Mouse (Mus musculus) limb, embryonic 13.5 days (tissue): ENCODE results near the gene Macc1. TPM values are rescaled to one million over a fixed set of nuclear protein-coding genes. Genes with fewer than 3 reads are reported as not detected.

Experiments
- ATAC-seq: fragments of 200-750 bp; cut with Nextera tagmentation; 2 replicates; pipeline ENCODE4 v1.8.0; 2017; ENCODE audit warnings: low read depth, moderate number of reproducible peaks, moderate TSS enrichment; ENCODE audit not compliant: low FRiP score
- H3K27ac ChIP-seq: fragments of 300-500 bp; sonication (generic); 2 replicates; pipeline ENCODE4 v1.5.1; 2015; ENCODE audit warnings: inconsistent platforms, mild to moderate bottlenecking, moderate library complexity
- H3K27me3 ChIP-seq: fragments of 300-500 bp; sonication (generic); 2 replicates; pipeline ENCODE4 v1.6.1; 2015; ENCODE audit warnings: mild to moderate bottlenecking, inconsistent platforms
- H3K36me3 ChIP-seq: fragments of 300-500 bp; sonication (generic); 2 replicates; pipeline ENCODE4 v1.6.1; 2015; ENCODE audit warnings: inconsistent platforms, mild to moderate bottlenecking, moderate library complexity
- H3K4me1 ChIP-seq: fragments of 300-500 bp; sonication (generic); 2 replicates; pipeline ENCODE4 v1.6.1; 2015; ENCODE audit warnings: inconsistent platforms
- H3K4me2 ChIP-seq: fragments of 300-500 bp; sonication (generic); replicated peaks from 2 replicates; pipeline ENCODE4 v1.6.1; 2015; ENCODE audit warnings: inconsistent platforms, mild to moderate bottlenecking, moderate library complexity
- H3K4me3 ChIP-seq: fragments of 300-500 bp; sonication (generic); 2 replicates; pipeline ENCODE4 v1.5.1; 2015; ENCODE audit warnings: moderate library complexity, mild to moderate bottlenecking, inconsistent platforms
- H3K9ac ChIP-seq: fragments of 300-500 bp; sonication (generic); 2 replicates; pipeline ENCODE4 v1.6.1; 2015; ENCODE audit warnings: mild to moderate bottlenecking, inconsistent platforms
- H3K9me3 ChIP-seq: fragments of 300-500 bp; sonication (generic); 2 replicates; pipeline ENCODE4 v1.6.1; 2016; ENCODE audit warnings: inconsistent platforms
- WGBS: fragments of 180-500 bp; shearing (Covaris S2); methylation state at CpG from one replicate; pipeline ENCODE4 v1.1.7; 2015; 5-methylcytosine and 5-hydroxymethylcytosine counted together
- polyA plus RNA-seq: library from polyadenylated mRNA; unstranded; fragments of >200 nt; fragmentation: Nextera tagmentation; extraction: Ambion mirVana; gene quantifications from 2 replicates; pipeline ENCODE4 v1.2.1, GENCODE M21; 2015

Gene Macc1
- polyA plus RNA-seq, 1 experiment from 2014 or later: 1.0 TPM

GRCm38 (mm10) chr12:119398046-119398659 is 84.1 kb downstream of the Macc1 start:
- H3K9me3 ChIP-seq: no peaks in the 10 kb centered on the region
- no peak overlapping the region for H3K4me2 ChIP-seq
- H3K4me3 ChIP-seq: no peak overlapping the region
- ATAC-seq: no peak
- no peaks in the 10 kb centered on the region for H3K4me1 ChIP-seq
- H3K27me3 ChIP-seq: no peaks in the 10 kb centered on the region
- 86% methylated on average over 2 of the region's 2 CpGs for WGBS
- no peaks in the 10 kb centered on the region for H3K36me3 ChIP-seq
- no peak overlapping the region for H3K27ac ChIP-seq
- no peak overlapping the region for H3K9ac ChIP-seq

GRCm38 (mm10) chr12:119402273-119402672 is 88.2 kb downstream of the Macc1 start:
- WGBS: 92% methylated on average over 1 of the region's 1 CpGs
- Histone ChIP-seq H3K36me3 (no peaks in the 10 kb centered on the region), H3K4me1 (no peaks in the 10 kb centered on the region), H3K9me3 (no peaks in the 10 kb centered on the region), H3K27me3 (no peaks in the 10 kb centered on the region), H3K9ac (no peak overlapping the region), H3K27ac (no peak overlapping the region), H3K4me3 (no peak overlapping the region), H3K4me2 (no peak overlapping the region)
- no peak for ATAC-seq

- Histone ChIP-seq H3K27ac (no peak overlapping the region), H3K4me3 (no peak overlapping the region), H3K4me1 (no peaks in the 10 kb centered on the region), H3K36me3 (no peaks in the 10 kb centered on the region), H3K9me3 (no peaks in the 10 kb centered on the region), H3K9ac (no peak overlapping the region), H3K27me3 (no peaks in the 10 kb centered on the region), H3K4me2 (no peak overlapping the region)
- no peak for ATAC-seq
- WGBS: 58% methylated on average over 3 of the region's 3 CpGs
Observed at GRCm38 (mm10) chr12:119402796-119403195, 88.7 kb downstream of the Macc1 start.

GRCm38 (mm10) chr12:119404810-119405209 is 90.7 kb downstream of the Macc1 start:
- Histone ChIP-seq H3K4me3 (no peak overlapping the region), H3K27me3 (no peaks in the 10 kb centered on the region), H3K9ac (no peak overlapping the region), H3K36me3 (no peaks in the 10 kb centered on the region), H3K27ac (no peak overlapping the region), H3K9me3 (no peaks in the 10 kb centered on the region), H3K4me2 (no peak overlapping the region), H3K4me1 (no peaks in the 10 kb centered on the region)
- no peak for ATAC-seq
- WGBS: 92% methylated on average over 1 of the region's 1 CpGs

GRCm38 (mm10) chr12:119410522-119410921 is 96.5 kb downstream of the Macc1 start:
- Histone ChIP-seq H3K4me3 (no peak overlapping the region), H3K4me1 (no peaks in the 10 kb centered on the region), H3K9ac (no peak overlapping the region), H3K27me3 (no peaks in the 10 kb centered on the region), H3K27ac (no peak overlapping the region), H3K4me2 (no peak overlapping the region), H3K36me3 (no peaks in the 10 kb centered on the region), H3K9me3 (no peaks in the 10 kb centered on the region)
- ATAC-seq: no peak

- Histone ChIP-seq H3K9me3 (no peaks in the 10 kb centered on the region), H3K9ac (no peak overlapping the region), H3K36me3 (no peaks in the 10 kb centered on the region), H3K4me3 (no peak overlapping the region), H3K27me3 (no peaks in the 10 kb centered on the region), H3K4me1 (no peaks in the 10 kb centered on the region), H3K27ac (no peak overlapping the region), H3K4me2 (no peak overlapping the region)
- 38% methylated on average over 2 of the region's 2 CpGs for WGBS
- no peak for ATAC-seq
Observed at GRCm38 (mm10) chr12:119410956-119411355, 96.9 kb downstream of the Macc1 start.

GRCm38 (mm10) chr12:119411982-119412381 is 97.9 kb downstream of the Macc1 start:
- H3K9ac ChIP-seq: no peak overlapping the region
- ATAC-seq: 0 out of 2 replicates have a peak, but pooled peaks have one; percentile 32
- H3K27ac ChIP-seq: no peak overlapping the region
- no peaks in the 10 kb centered on the region for H3K27me3 ChIP-seq
- WGBS: 76% methylated on average over 2 of the region's 2 CpGs
- no peak overlapping the region for H3K4me3 ChIP-seq
- no peaks in the 10 kb centered on the region for H3K36me3 ChIP-seq
- H3K4me2 ChIP-seq: no peak overlapping the region
- no peaks in the 10 kb centered on the region for H3K9me3 ChIP-seq
- H3K4me1 ChIP-seq: no peaks in the 10 kb centered on the region

GRCm38 (mm10) chr12:119415900-119416299 is 101.8 kb downstream of the Macc1 start:
- Histone ChIP-seq H3K4me3 (no peak overlapping the region), H3K4me2 (no peak overlapping the region), H3K27me3 (no peaks in the 10 kb centered on the region), H3K4me1 (no peaks in the 10 kb centered on the region), H3K36me3 (no peaks in the 10 kb centered on the region), H3K27ac (no peak overlapping the region), H3K9ac (no peak overlapping the region), H3K9me3 (no peaks in the 10 kb centered on the region)
- no peak for ATAC-seq
- WGBS: 40% methylated on average over 2 of the region's 2 CpGs

GRCm38 (mm10) chr12:119425749-119426148 is 111.7 kb downstream of the Macc1 start:
- no peak overlapping the region for H3K4me3 ChIP-seq
- no peak overlapping the region for H3K9ac ChIP-seq
- ATAC-seq: no peak
- H3K27ac ChIP-seq: no peak overlapping the region
- no peaks in the 10 kb centered on the region for H3K27me3 ChIP-seq
- H3K4me2 ChIP-seq: no peak overlapping the region
- WGBS: 86% methylated on average over 2 of the region's 2 CpGs
- H3K36me3 ChIP-seq: no peaks in the 10 kb centered on the region
- no peaks in the 10 kb centered on the region for H3K4me1 ChIP-seq
- H3K9me3 ChIP-seq: no peaks in the 10 kb centered on the region

- Histone ChIP-seq H3K4me2 (no peak overlapping the region), H3K36me3 (no peaks in the 10 kb centered on the region), H3K4me1 (no peaks in the 10 kb centered on the region), H3K9ac (no peak overlapping the region), H3K4me3 (no peak overlapping the region), H3K27me3 (no peaks in the 10 kb centered on the region), H3K27ac (no peak overlapping the region), H3K9me3 (no peaks in the 10 kb centered on the region)
- 99% methylated on average over 2 of the region's 2 CpGs for WGBS
- no peak for ATAC-seq
Observed at GRCm38 (mm10) chr12:119426182-119426886, 112.3 kb downstream of the Macc1 start.

- Histone ChIP-seq H3K4me1 (no peaks in the 10 kb centered on the region), H3K27me3 (no peaks in the 10 kb centered on the region), H3K4me2 (no peak overlapping the region), H3K36me3 (no peaks in the 10 kb centered on the region), H3K9ac (no peak overlapping the region), H3K27ac (no peak overlapping the region), H3K4me3 (no peak overlapping the region), H3K9me3 (no peaks in the 10 kb centered on the region)
- ATAC-seq: 0 out of 2 replicates have a peak, but pooled peaks have one; percentile 75
- WGBS: 63% methylated on average over 1 of the region's 1 CpGs
Observed at GRCm38 (mm10) chr12:119426887-119427204, 112.8 kb downstream of the Macc1 start.

GRCm38 (mm10) chr12:119440720-119441119 is 126.7 kb downstream of the Macc1 start:
- Histone ChIP-seq H3K4me2 (no peak overlapping the region), H3K27ac (no peak overlapping the region), H3K27me3 (no peaks in the 10 kb centered on the region), H3K9me3 (no peaks in the 10 kb centered on the region), H3K4me1 (no peaks in the 10 kb centered on the region), H3K4me3 (no peak overlapping the region), H3K9ac (no peak overlapping the region), H3K36me3 (no peaks in the 10 kb centered on the region)
- 78% methylated on average over 2 of the region's 2 CpGs for WGBS
- no peak for ATAC-seq

GRCm38 (mm10) chr12:119450116-119450515 is 136.0 kb downstream of the Macc1 start:
- 87% methylated on average over 2 of the region's 2 CpGs for WGBS
- Histone ChIP-seq H3K9ac (no peak overlapping the region), H3K4me3 (no peak overlapping the region), H3K27ac (no peak overlapping the region), H3K9me3 (no peaks in the 10 kb centered on the region), H3K4me2 (no peak overlapping the region), H3K27me3 (no peaks in the 10 kb centered on the region), H3K4me1 (peaks cover 6% of the 10 kb centered on the region; the same call in 1 of the 2 replicates), H3K36me3 (no peaks in the 10 kb centered on the region)
- no peak for ATAC-seq
